ENCODE assay signal across 15 mouse cellular contexts in genomic region chr13:113889140-113890055, GRCm38 (mm10).
DNase-seq lines count a peak whose midpoint lies in the region; ATAC-seq and TF ChIP-seq lines count a peak whose summit lies in the region.
"Had no signal": no experiment of that assay in that cellular context is flagged by ENCODE, and none has a peak within 500 bp of the region (broad histone marks: within the 10 kb centered on the region; RNA-seq: fewer than 3 reads in every experiment).

No protein-coding gene starts in this region.

- H3K27ac ChIP-seq in neural tube, embryonic 14.5 days (ENCODE audit: low read depth, low read length): no peak overlapping the region
- H3K27ac ChIP-seq in neural tube, embryonic 15.5 days (replicated peaks): no peak overlapping the region
- no peak overlapping the region for H3K27ac ChIP-seq in forebrain, embryonic 15.5 days (replicated peaks)
- H3K27ac ChIP-seq in limb, embryonic 10.5 days: no peak overlapping the region
- H3K27ac ChIP-seq in olfactory bulb, adult 2 months (ENCODE audit: insufficient read depth, low read depth, low read length): no peak overlapping the region
- no peak overlapping the region for H3K27ac ChIP-seq in gastrocnemius, adult 2 months
- no peak overlapping the region for H3K27ac ChIP-seq in liver, postnatal 0 days (ENCODE audit: low read depth)
- H3K27ac ChIP-seq: left cerebral cortex, adult 2 months had no signal

- intact Hi-C loops in gastrocnemius, adult 2 months (cut with DNase I): no loop called here

- no peak overlapping the region for H3K4me2 ChIP-seq in neural tube, embryonic 14.5 days (ENCODE audit: low read depth, low read length)
- no peak overlapping the region; the same call in 1 of the 2 replicates for H3K4me2 ChIP-seq in neural tube, embryonic 15.5 days
- H3K4me2 ChIP-seq in forebrain, embryonic 15.5 days (replicated peaks): peak overlapping the region; percentile 15; the same call in 1 of the 2 replicates
- H3K4me2 ChIP-seq in liver, postnatal 0 days (ENCODE audit: low read depth, low read length): no peak overlapping the region
- H3K4me2 ChIP-seq: liver, embryonic 11.5 days had no signal

- 78% methylated on average over 24 of the region's 24 CpGs for WGBS in neural tube, embryonic 14.5 days
- 71% methylated on average over 24 of the region's 24 CpGs for WGBS in neural tube, embryonic 15.5 days
- 43% methylated on average over 24 of the region's 24 CpGs for WGBS in forebrain, embryonic 15.5 days
- 71% methylated on average over 24 of the region's 24 CpGs for WGBS in limb, embryonic 10.5 days
- 65% methylated on average over 24 of the region's 24 CpGs for WGBS in olfactory bulb, adult 2 months
- 82% methylated on average over 24 of the region's 24 CpGs for WGBS in liver, postnatal 0 days (ENCODE audit: insufficient replicate concordance)

- TF ChIP-seq CTCF in olfactory bulb, adult 2 months (IDR thresholded peaks at IDR 0.05; ENCODE audit: insufficient read depth, low read depth, low read length): no peak
- no peak for TF ChIP-seq CTCF in gastrocnemius, adult 2 months (IDR thresholded peaks at IDR 0.05)
- TF ChIP-seq CTCF in liver, postnatal 0 days (IDR thresholded peaks at IDR 0.05; ENCODE audit: low read depth): no peak

- no peaks in the 10 kb centered on the region for H3K36me3 ChIP-seq in neural tube, embryonic 14.5 days (ENCODE audit: control insufficient read depth, insufficient read depth, low read length)
- no peaks in the 10 kb centered on the region for H3K36me3 ChIP-seq in neural tube, embryonic 15.5 days
- no peaks in the 10 kb centered on the region for H3K36me3 ChIP-seq in forebrain, embryonic 15.5 days
- H3K36me3 ChIP-seq in limb, embryonic 10.5 days: no peaks in the 10 kb centered on the region
- no peaks in the 10 kb centered on the region for H3K36me3 ChIP-seq in liver, postnatal 0 days (replicated peaks; ENCODE audit: insufficient read depth, low read length)

- H3K27me3 ChIP-seq in neural tube, embryonic 14.5 days (ENCODE audit: control insufficient read depth, insufficient read depth, low read length): no peaks in the 10 kb centered on the region
- H3K27me3 ChIP-seq in neural tube, embryonic 15.5 days (replicated peaks): no peaks in the 10 kb centered on the region
- H3K27me3 ChIP-seq in forebrain, embryonic 15.5 days: no peaks in the 10 kb centered on the region
- H3K27me3 ChIP-seq in limb, embryonic 10.5 days (ENCODE audit: low read depth, poor library complexity, severe bottlenecking): no peaks in the 10 kb centered on the region
- H3K27me3 ChIP-seq in liver, postnatal 0 days (ENCODE audit: insufficient read depth, low read length): no peaks in the 10 kb centered on the region

- H3K9me3 ChIP-seq in neural tube, embryonic 14.5 days (ENCODE audit: control insufficient read depth, low read length): no peaks in the 10 kb centered on the region
- no peaks in the 10 kb centered on the region for H3K9me3 ChIP-seq in neural tube, embryonic 15.5 days (replicated peaks)
- no peaks in the 10 kb centered on the region for H3K9me3 ChIP-seq in forebrain, embryonic 15.5 days
- no peaks in the 10 kb centered on the region for H3K9me3 ChIP-seq in limb, embryonic 10.5 days (replicated peaks)
- H3K9me3 ChIP-seq in liver, postnatal 0 days (ENCODE audit: low read length): no peaks in the 10 kb centered on the region

- TF ChIP-seq EP300 in liver, postnatal 0 days (IDR thresholded peaks at IDR 0.05; ENCODE audit: low read depth): no peak

- H3K4me1 ChIP-seq in neural tube, embryonic 14.5 days (ENCODE audit: control insufficient read depth, insufficient read depth, low read length): 0 out of 2 replicates have a peak, but pooled peaks cover 12% of the 10 kb centered on the region
- H3K4me1 ChIP-seq in neural tube, embryonic 15.5 days: peaks cover 12% of the 10 kb centered on the region
- H3K4me1 ChIP-seq in forebrain, embryonic 15.5 days: peaks cover 30% of the 10 kb centered on the region
- H3K4me1 ChIP-seq in limb, embryonic 10.5 days: peaks cover 31% of the 10 kb centered on the region
- peaks cover 8% of the 10 kb centered on the region; the same call in 1 of the 2 replicates for H3K4me1 ChIP-seq in olfactory bulb, adult 2 months (ENCODE audit: control insufficient read depth, insufficient read depth, low read length)
- H3K4me1 ChIP-seq in liver, postnatal 0 days (ENCODE audit: insufficient read depth): no peaks in the 10 kb centered on the region

- no peak for ATAC-seq in neural tube, embryonic 14.5 days (ENCODE audit: low read depth)
- no peak for ATAC-seq in neural tube, embryonic 15.5 days (ENCODE audit: low FRiP score)
- ATAC-seq in forebrain, embryonic 15.5 days (replicated peaks): no peak
- ATAC-seq in liver, postnatal 0 days: no peak

- H3K9ac ChIP-seq in neural tube, embryonic 14.5 days (replicated peaks; ENCODE audit: low read depth, low read length): 0 out of 2 replicates have a peak overlapping the region, but pooled peaks have one; percentile 2
- H3K9ac ChIP-seq in neural tube, embryonic 15.5 days (replicated peaks): no peak overlapping the region
- peak overlapping the region; percentile 28 for H3K9ac ChIP-seq in forebrain, embryonic 15.5 days (replicated peaks)
- H3K9ac ChIP-seq in liver, postnatal 0 days (replicated peaks): no peak overlapping the region

- no peak for TF ChIP-seq POLR2A in olfactory bulb, adult 2 months (IDR thresholded peaks at IDR 0.05; ENCODE audit: insufficient read depth, low read depth, low read length)

- H3K4me3 ChIP-seq in neural tube, embryonic 14.5 days (ENCODE audit: low read depth, low read length): no peak overlapping the region
- no peak overlapping the region for H3K4me3 ChIP-seq in neural tube, embryonic 15.5 days (replicated peaks)
- no peak overlapping the region for H3K4me3 ChIP-seq in forebrain, embryonic 15.5 days
- no peak overlapping the region for H3K4me3 ChIP-seq in limb, embryonic 10.5 days
- H3K4me3 ChIP-seq in olfactory bulb, adult 2 months (ENCODE audit: insufficient read depth, low read depth, low read length): peak overlapping the region; percentile 3; the same call in 1 of the 2 replicates
- H3K4me3 ChIP-seq in gastrocnemius, adult 2 months: no peak overlapping the region
- no peak overlapping the region for H3K4me3 ChIP-seq in liver, postnatal 0 days (ENCODE audit: low read depth, low read length)
- H3K4me3 ChIP-seq: erythroblast, embryonic 14.5 days; left cerebral cortex, adult 2 months had no signal

- peak; percentile 28 for DNase-seq in limb, embryonic 10.5 days (ENCODE audit: low spot score)
- DNase-seq in gastrocnemius, adult 2 months: no peak
- no peak for DNase-seq in liver, postnatal 0 days
- no peak for DNase-seq in layer of hippocampus, adult 18-20 months (ENCODE audit: low spot score in 2 of 2)
- DNase-seq: adrenal gland, adult 2 months; gastrocnemius, postnatal 14 days; kidney, postnatal 4 days; lung, postnatal 10 days had no signal

Comparison
In these comparisons a context has a peak if more than half of its experiments do, and no peak if none do; other contexts are left out.
1. H3K9ac ChIP-seq: peak in neural tube, embryonic 14.5 days (single experiment) and forebrain, embryonic 15.5 days (single experiment); none in neural tube, embryonic 15.5 days (single experiment) and liver, postnatal 0 days (single experiment).